Mouse (Mus musculus): ENCODE results near the gene Olfr1211. TPM values are rescaled to one million over a fixed set of nuclear protein-coding genes. Genes with fewer than 3 reads are reported as not detected.

Olfr1211 gene
- total RNA-seq (2021) = not detected

GRCm38 (mm10) chr2:88938011-88938410 is at the start of gene Olfr1211:
Gene Olfr1211 (minus strand): TSS chr2:88938111.
- DNase-seq = no peak

- DNase-seq = no peak
Observed at GRCm38 (mm10) chr2:88980181-88980580, 42.3 kb upstream of the Olfr1211 start, which contains the start of gene Gm13762. Gene Gm13762 (minus strand): TSS chr2:88980281.

GRCm38 (mm10) chr2:88953669-88954068 is 15.8 kb upstream of the Olfr1211 start, which contains the start of gene Olfr1212:
Gene Olfr1212 (plus strand): TSS chr2:88953969.
- no peak for DNase-seq

- no peak for DNase-seq
Observed at GRCm38 (mm10) chr2:88915057-88915456, 22.9 kb downstream of the Olfr1211 start, which contains the start of gene Olfr1209. Gene Olfr1209 (minus strand): TSS chr2:88915157.

- no peak for DNase-seq
Observed at GRCm38 (mm10) chr2:88902211-88902610, 35.7 kb downstream of the Olfr1211 start, which contains the start of gene Olfr1208. Gene Olfr1208 (minus strand): TSS chr2:88902311.

Other genes with a start within 250 kb of the Olfr1211 start
- gene Olfr1195, start 248.9 kb downstream of the Olfr1211 start, total RNA-seq (2021) = not detected
- gene Olfr1196, start 233.5 kb downstream of the Olfr1211 start, total RNA-seq (2021) = not detected
- not detected for gene Olfr1197, start 205.7 kb downstream of the Olfr1211 start, total RNA-seq (2021)
- gene Olfr1198, start 186.7 kb downstream of the Olfr1211 start, total RNA-seq (2021) = not detected
- not detected for gene Olfr1199, start 177.6 kb downstream of the Olfr1211 start, total RNA-seq (2021)
- not detected for gene Olfr1200, start 167.6 kb downstream of the Olfr1211 start, total RNA-seq (2021)
- not detected for gene Olfr1201, start 145.1 kb downstream of the Olfr1211 start, total RNA-seq (2021)
- not detected for gene Olfr1202, start 123.6 kb downstream of the Olfr1211 start, total RNA-seq (2021)
- not detected for gene Olfr1205, start 108.4 kb downstream of the Olfr1211 start, total RNA-seq (2021)
- not detected for gene Olfr1204, start 88.8 kb downstream of the Olfr1211 start, total RNA-seq (2021)
- not detected for gene Olfr1206, start 74.9 kb downstream of the Olfr1211 start, total RNA-seq (2021)
- gene Olfr1208, start 35.8 kb downstream of the Olfr1211 start, total RNA-seq (2021) = not detected
- gene Olfr1209, start 23.0 kb downstream of the Olfr1211 start, total RNA-seq (2021) = not detected
- gene Olfr1212, start 15.9 kb upstream of the Olfr1211 start, total RNA-seq (2021) = not detected
- gene Gm13762, start 42.2 kb upstream of the Olfr1211 start, total RNA-seq (2021) = not detected
- not detected for gene Olfr1214, start 54.5 kb upstream of the Olfr1211 start, total RNA-seq (2021)
- not detected for gene Olfr1215, start 68.9 kb upstream of the Olfr1211 start, total RNA-seq (2021)
- not detected for gene Olfr1216, start 80.2 kb upstream of the Olfr1211 start, total RNA-seq (2021)
- gene Olfr1217, start 94.0 kb upstream of the Olfr1211 start, total RNA-seq (2021) = not detected
- gene Olfr1218, start 123.1 kb upstream of the Olfr1211 start, total RNA-seq (2021) = not detected
- not detected for gene Olfr1219, start 145.4 kb upstream of the Olfr1211 start, total RNA-seq (2021)
- not detected for gene Olfr1220, start 168.7 kb upstream of the Olfr1211 start, total RNA-seq (2021)
- gene Olfr1221, start 179.2 kb upstream of the Olfr1211 start, total RNA-seq (2021) = not detected
- gene Olfr1222, start 194.9 kb upstream of the Olfr1211 start, total RNA-seq (2021) = not detected
- gene Olfr1223, start 213.4 kb upstream of the Olfr1211 start, total RNA-seq (2021) = not detected
- not detected for gene Olfr1224-ps1, start 226.0 kb upstream of the Olfr1211 start, total RNA-seq (2021)
- gene Olfr1225, start 236.6 kb upstream of the Olfr1211 start, total RNA-seq (2021) = not detected